Mouse (Mus musculus) retina, postnatal 1 day (tissue): ENCODE measurements around the gene Gm21854.
"Not testable (repeated sequence)": the region's sequence is repeated elsewhere in the genome, so short reads cannot be mapped to it uniquely, and the experiment has no call there.

Experiments
- DNase-seq: peaks from one replicate; pipeline ENCODE4 v3.0.0-alpha.2; 2012

Gm21854 gene

DNA sequence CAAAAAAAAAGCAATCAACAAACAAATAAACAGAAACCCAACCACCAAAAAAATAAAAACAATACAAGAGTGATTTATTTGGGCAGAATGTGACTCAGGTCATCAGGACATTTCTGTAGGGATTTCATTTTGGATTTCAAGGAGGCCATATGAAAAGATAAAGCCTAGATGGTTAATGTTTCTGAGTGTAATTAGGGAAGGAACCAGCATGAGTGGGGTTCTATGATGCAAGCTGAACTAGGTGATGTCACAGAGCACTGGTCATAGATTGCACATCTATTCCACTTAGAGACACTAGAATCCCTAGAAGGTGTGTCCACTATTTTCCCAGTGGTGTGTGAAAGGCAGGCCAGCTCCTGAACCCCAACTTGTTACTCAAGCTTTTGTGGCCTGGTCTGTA, at the start of gene Gm21854:
Gene Gm21854 (plus strand): TSS at position 301 of the 400 bp plus-strand sequence.
- DNase-seq = not testable (repeated sequence)
